Mouse (Mus musculus): ENCODE results near the gene Pex7. TPM values are rescaled to one million over a fixed set of nuclear protein-coding genes. Genes with fewer than 3 reads are reported as not detected.
A peak's percentile ranks its signal among the peaks of the same experiment; 100 is the strongest.

The Pex7 gene
- 10 to 100 TPM; 23.3 to 23.7 TPM for total RNA-seq (2021)

DNA sequence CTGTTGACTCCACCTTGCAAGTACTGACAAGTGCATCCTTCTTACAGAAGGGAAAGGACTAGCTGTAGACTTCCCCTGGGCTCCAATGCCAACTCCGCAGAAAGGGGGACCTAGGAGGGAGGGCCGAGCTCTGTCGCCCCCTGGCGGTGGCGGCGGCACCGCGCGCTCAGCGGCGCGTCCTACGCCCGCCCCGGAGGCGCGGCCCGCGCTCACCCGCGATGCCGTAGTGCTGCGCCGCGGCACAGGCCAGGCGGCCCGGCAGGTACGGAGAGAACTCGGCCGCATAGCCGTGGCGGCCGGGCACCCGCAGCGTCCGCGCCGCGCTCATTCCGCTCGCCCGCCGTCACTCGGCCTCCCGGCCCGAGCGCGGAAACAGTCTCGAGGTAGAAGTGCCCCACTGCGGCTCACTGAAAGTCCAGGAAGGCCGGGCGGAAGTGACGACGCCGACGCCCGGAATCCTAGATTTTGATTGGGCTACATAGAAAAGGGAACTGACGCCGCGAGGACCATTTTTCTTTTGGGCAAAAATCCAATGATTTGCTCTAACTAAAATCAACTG is at the start of gene Pex7:
Gene Pex7 (minus strand): TSS at position 444 of the 559 bp plus-strand sequence.
- intact Hi-C loops (cut with DNase I) = loop anchor here (5.0 kb wide), 2 partner anchors 665 to 990 kb away; no protein-coding TSS in a partner anchor
- DNase-seq = peak; percentile 94 to 95

DNA sequence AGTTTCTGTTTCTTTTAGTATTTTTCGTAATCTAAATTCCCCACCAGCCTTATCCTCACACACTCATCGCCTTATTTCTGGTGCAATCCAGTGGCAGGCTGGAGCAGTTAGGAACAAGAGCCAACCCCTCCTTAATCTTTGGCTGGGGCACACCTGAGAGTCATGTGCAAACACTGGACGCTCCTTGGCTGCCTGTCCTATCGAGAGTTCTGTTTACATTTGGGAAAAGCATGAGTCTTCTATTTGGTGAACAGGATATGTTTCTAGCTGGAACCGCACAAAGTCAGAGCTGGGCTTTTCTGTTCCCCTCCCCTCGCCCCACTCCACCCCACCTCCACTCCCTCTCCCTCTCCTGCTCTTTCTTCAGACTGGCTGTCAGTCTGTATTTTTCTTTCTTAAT is 49.3 kb upstream of the Pex7 start:
- peak in 1 of 2 experiments; percentile 45 for DNase-seq
- intact Hi-C loops (cut with DNase I) = no loop called here

DNA sequence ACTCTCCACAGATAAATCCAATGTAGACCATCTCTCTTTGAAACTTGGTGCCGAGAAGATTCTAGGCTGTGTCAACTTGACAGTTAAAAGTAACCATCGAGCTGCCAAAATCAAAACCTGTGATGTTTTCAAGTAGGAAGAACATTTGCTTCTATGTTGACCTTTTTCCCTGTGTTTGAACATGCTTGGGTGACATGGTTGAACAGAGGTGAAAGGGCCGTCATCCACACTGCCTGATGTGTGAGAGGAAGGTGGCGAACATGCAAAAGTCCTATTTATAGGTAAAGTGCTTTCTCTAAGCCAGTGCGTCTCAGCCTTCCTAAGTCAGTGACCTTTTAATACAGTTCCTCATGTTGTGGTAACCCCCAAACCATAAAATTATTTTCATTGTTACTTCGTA is 48.3 kb upstream of the Pex7 start:
- intact Hi-C loops (cut with DNase I) = no loop called here
- DNase-seq = no peak

DNA sequence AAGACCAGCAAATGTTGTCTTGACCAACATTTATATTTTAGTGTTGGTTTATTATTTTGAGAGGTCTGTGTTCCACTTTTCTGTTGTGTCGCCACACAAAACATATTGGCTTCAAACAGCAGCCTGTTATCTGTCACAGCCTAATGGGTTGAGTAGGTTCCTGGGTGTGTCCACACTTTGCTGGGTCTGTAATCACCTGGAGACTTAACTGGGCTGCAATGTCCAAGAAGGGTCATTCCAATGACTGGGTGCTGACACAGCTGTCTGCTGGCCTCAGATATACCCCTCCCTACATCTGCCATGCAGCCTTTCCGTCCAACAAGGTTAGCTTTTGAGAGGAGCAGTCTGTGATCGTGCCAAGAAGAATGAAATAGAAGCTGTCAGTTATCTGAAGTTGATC is 47.1 kb upstream of the Pex7 start:
- intact Hi-C loops (cut with DNase I) = no loop called here
- DNase-seq = no peak

DNA sequence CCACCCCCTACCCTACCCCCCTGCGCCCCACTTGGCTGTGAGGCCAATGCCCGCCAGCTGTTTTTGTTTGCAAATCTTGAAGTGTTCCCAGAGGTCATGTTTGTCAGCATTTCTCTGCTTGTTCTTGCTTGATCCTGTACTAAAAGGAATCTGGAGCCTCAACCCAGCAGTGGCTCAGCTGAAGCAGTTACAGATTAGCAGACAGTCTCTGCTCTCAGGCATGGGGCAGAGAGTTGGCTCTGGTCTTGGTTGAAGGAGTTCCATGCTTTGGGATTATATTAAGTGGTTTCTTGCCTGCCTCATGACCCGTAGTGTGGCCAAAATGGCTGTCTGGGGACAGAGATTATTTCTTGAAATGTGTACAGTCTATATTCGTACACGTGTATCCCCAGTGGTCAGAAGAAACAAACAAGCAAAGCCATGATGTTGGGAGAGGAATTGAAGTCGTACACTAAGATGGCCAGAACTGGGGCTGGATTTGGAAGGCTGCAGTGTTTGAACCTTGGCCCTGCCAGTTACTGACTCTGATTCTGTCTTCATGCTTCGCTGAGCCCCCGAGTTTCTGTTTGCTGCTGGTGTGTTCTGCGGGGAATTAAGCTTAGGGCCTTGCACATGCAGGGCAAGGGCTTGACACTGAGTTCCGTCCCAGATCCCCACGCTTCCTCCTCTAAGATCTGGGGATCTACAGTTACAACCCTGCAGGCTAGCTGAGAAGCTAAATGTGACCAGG is 45.7 kb upstream of the Pex7 start:
- intact Hi-C loops (cut with DNase I) = no loop called here
- no peak for DNase-seq

DNA sequence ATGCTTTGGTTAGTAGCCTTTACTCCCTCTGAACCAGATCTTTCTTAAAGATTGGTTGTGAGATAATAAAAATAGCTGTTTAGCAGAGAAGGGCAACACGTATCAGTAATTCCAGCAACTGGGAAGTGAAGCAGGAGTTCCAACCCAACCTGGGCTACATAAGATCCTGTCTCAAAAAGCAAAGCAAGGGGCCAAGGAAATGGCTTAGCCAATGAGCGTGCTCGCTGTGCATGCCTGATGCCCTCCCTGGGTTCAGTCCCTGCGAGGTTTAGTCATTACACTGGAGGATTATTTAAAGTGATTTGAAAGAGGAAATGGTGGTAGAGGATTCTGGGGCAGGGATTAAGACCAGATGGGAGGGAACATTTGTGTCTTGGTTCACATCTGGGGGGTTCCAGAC is 41.6 kb upstream of the Pex7 start:
- DNase-seq = no peak
- intact Hi-C loops (cut with DNase I) = no loop called here

DNA sequence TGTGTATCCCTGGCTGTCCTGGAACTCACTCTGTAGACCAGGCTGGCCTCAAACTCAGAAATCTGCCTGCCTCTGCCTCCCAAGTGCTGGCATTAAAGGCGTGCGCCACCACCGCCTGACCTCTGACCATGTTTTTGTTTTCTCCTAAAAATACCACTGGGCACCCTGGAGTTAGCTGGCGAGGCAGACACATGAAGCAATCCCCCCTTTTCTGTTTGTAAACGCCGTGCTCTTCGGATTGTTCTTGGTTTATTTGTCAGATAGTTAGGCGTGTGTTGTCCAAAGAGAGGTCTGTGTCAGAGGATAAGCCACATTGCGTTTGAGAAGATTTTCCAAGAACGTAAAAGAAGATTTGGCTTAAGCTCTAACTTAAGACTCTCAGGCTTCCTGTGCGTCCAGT is 40.9 kb upstream of the Pex7 start:
- intact Hi-C loops (cut with DNase I) = no loop called here
- no peak for DNase-seq

DNA sequence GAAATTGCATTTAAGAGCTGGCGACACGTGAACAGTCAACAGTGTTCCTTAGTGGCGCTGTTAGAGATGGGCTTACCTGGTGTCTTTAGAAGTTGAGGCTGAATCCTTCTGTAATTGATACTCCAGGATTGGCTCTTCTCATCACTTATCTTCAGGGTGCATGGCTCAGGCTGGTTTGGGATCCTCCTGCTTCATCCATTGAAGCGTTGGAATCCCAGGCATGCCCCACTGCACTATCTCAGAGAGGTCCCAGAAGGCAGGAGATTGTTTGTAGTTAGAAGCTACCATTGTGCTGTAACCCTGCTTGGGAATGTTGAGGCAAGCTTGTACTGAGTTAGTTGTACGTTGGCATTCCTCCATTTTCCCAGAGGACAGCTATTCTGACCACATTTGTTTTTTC is 40.4 kb upstream of the Pex7 start:
- no peak for DNase-seq
- intact Hi-C loops (cut with DNase I) = no loop called here

DNA sequence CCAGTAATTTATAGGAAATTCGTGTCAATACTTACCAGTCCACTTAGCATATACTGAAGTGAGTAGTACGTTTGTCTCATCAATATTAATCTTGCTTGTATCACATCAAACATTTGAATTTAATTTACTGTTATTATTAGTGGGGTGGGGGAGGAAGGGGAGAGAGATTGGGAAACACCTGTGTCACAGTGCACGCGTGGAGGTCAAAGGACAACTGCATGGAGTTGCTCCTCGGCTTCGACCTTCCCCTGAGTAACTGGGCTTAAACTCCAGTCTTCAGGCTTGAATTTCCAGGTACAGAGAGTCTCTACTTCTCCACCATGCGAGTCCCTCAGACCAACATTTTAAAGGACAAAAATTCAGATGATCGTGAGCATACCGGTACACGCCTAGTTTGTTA is 40.0 kb upstream of the Pex7 start:
- intact Hi-C loops (cut with DNase I) = no loop called here
- DNase-seq = no peak

DNA sequence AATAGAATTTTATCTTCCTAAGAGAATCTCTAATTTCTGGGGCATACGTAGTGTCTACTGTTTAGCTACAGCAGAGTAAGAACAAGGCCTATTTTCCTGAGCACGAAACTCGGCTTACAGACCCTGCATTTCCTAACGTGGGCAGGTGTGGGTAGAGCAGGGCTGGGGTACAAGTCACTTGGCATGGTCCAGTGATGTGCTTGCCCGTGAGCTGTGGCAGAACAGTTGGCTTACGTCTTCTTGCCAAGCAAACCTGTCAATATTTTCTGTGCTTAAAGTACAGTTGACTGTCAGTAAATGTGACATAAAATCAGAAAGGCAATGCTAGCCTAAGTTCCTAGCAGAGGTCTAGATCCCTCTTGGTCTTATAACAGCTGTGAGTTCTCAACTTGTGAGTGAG is 39.2 kb upstream of the Pex7 start:
- no peak for DNase-seq
- intact Hi-C loops (cut with DNase I) = no loop called here

DNA sequence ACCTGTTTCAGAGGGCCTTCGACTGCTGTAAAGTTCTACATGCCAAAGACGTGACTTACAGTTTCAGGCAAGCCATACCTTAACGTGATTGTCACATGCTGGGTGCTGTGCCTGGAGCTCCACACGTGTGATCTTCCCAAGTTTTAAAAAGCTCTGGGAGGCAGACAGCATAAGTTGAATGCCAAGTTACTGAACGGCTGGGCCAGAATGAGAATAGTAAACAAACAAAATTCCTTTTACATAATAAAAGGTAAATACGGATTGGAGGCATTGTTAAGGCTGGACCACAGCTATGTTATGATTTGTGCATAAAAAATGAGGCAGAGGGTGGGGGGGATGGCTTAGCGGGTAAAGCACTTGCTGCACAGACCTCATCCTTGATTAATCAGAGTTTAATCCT is 38.2 kb upstream of the Pex7 start:
- intact Hi-C loops (cut with DNase I) = no loop called here
- no peak for DNase-seq

DNA sequence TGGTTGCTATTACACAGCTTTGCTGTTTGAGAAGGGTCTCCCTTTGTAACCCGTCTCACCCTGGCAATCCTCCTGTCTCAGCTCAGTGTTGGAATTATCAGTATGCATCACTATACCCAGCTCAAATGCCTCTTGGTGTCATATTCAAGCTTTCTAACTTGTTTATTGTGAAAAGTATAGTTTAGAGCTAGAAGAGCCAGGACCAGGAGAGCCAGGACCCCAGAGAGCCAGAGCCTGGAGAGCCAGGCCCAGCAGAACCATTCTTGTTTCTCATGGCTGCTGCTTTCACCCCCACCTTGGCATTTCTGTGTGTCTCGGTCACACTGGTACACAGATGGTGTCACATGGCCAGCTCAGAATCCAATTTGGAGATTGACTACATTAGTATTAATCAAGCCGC is 35.1 kb upstream of the Pex7 start:
- DNase-seq = no peak
- intact Hi-C loops (cut with DNase I) = no loop called here

DNA sequence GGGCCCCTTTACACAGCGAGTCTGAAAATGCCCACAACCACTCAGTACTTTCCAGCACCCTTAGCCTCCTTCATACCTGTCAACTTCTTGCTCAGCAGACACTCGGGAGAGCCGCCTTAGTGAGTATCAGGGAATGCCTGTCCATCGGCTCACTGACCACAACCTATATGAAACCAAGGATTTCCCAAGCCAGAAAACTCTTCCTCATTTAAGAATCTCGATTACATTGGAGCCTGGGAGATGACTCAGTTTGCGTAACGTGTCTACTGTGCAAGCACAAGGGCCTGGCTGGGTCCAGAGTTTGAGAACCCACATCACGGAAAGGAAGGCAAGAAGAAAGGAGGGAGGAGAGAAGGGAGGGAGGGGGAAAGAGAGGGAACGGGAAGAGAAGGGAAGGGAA is 34.4 kb upstream of the Pex7 start:
- intact Hi-C loops (cut with DNase I) = no loop called here

DNA sequence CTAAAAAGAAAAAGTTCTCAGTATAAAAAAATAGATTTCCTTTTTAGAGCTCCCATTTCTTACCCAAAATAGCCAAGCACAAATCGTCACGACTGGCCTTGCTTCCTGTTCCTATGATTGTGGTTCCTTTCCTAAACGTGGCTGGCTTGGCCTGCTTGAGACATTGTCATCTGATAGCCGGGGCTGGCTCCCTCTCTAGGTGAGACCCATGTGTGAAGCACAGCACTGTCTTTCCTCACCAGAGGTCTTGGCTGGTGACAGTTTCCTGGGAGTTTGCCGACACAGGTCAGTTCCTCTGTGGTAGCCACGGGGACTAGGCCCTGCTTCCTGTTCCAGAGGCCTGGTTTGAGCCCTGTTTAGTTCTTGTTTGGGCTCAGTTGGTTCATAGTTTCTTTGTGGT is 33.6 kb upstream of the Pex7 start:
- peak; percentile 82 to 86 for DNase-seq
- intact Hi-C loops (cut with DNase I) = no loop called here

More for the DNA sequence above, 34.4 kb upstream of the Pex7 start:
- no peak for DNase-seq

DNA sequence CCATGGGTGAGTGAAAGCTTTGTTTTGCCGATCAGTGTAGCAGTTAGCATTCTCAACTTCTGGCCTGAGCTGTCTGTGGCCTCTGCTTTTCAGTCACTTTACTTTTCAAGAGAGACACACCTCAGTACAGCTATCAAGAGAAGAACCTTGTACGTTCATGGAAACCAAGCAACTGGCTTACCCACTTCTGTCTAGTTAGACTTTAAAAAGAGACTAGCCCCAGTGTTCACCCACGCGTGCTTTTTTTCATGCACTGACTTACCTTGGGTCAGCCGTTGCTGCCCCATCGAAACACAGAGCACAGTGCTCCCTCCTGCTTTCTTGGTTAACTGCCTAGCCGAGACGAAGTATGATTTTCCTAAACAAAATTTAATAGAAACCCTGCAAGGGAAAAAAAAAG is 33.1 kb upstream of the Pex7 start:
- intact Hi-C loops (cut with DNase I) = no loop called here
- no peak for DNase-seq

DNA sequence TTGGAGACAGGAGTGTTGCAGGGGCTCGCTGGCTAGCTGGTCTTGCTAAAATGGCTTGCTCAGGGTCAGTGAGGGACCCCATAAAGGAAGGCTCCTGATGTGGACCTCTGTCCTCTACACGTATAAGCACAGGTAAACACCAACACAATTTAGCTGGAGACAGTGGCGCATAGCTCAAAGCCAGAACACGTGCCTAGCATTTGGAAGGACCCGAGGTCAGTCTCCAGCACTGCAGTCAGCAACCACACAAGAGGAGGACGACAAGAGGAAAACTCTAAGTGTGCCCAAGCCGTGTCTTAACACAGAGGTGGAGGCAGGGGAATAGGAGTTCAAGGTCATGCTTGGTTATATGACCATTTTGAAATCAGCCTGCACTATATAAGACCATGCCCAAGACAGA is 32.6 kb upstream of the Pex7 start:
- intact Hi-C loops (cut with DNase I) = no loop called here
- no peak for DNase-seq

DNA sequence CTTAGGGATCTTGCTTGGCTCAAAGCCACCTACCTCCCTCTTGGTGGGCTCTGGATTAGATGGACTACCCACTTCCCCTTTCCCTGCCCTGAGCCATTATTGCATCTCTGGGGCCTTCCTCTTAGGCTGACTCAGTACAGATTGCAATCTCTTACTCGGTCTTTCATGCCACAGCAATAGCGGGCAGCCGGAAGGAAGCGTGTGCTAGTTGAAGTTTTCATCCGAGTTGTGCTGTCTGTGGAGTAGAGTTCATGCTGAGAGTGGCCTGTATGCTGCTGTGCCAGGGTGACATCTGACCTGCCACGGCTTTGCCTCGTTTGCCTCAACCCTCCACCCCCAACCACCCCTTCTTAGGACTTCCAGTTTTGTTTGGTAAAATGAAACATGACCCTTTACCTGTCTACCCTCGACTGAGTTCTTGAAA is 31.8 kb upstream of the Pex7 start:
- no peak for DNase-seq
- intact Hi-C loops (cut with DNase I) = no loop called here

DNA sequence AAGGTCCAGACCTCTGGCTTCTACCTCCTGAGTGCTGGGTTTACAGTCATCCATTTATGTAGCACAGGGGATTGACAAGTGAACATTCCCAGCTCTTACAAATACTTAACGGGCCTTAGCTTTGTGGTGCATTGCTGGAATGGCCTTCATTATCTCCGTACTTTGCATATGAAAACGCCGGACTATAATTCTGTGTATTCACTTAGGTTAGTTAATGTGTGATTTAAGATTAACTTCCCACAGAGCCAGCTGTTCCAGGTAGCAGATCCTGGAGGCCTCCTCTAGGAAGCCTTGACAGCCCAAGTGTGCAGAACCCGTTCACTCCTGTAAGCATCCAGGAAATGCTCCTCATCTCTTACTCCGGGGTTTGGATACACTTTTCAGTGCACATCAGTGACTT is 31.2 kb upstream of the Pex7 start:
- DNase-seq = no peak
- intact Hi-C loops (cut with DNase I) = no loop called here

DNA sequence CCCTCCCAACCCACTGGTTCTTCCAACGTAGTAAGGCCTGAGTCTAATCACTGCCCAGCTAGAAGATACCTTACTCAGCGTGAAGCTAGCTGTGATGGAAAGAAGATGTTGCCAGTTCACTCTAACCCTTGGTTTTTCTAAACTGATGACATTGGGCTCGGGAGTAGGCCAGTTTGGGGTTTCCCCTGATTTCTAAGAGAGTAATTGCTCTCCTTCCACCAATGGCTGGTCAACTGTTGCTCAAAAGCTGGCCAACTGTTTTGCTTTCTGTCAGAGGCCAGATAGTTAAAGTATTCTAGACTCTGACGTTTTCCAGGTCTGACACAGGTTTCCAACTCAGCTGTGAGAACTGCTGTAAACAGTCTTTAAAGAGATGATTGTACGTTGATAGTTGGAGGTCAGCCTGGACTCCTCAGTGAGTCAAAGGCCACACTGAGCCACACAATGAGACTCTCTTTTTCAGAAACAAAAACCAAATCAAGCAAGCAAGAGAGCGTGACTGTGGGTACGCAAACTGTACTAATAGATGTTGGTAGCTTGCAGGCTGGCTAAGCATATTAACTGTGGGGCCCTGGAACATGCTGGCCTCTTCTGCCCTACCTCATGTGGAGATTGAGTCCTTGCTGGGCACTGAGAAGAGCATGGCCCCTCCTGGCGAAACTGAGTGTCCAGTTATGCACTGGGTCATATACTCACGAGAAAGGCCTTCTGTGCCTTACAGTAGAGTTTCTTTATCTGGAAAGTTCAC is 29.6 kb upstream of the Pex7 start:
- DNase-seq = no peak
- intact Hi-C loops (cut with DNase I) = no loop called here

DNA sequence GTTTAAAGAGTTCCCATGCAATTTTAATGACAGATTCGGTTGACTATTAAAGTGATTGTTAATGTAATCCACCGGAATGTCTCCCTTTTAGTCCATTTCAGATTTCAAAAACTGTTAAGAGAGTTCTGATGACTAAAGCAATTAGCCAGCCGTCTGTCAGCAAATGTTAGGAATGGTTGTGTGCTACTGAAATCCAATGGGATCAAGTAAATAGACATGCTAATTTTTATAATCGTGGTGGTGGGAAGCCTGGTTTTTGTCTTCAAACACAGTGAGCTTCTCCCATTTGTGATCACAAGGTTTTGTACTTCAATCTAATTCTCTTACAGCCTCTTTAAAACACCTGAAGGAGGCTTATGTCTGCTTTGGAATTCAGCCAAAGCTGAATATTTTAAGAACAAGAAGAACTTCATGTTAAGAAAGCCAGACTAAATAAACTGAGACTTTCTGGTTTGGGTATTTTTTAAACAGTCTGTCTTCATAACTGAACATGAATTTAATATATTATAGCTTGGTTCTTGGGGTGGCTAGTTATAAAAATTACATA is 28.4 kb upstream of the Pex7 start:
- no peak for DNase-seq
- intact Hi-C loops (cut with DNase I) = loop anchor here (2.0 kb wide), 1 partner anchor 189 kb away; no protein-coding TSS in a partner anchor

DNA sequence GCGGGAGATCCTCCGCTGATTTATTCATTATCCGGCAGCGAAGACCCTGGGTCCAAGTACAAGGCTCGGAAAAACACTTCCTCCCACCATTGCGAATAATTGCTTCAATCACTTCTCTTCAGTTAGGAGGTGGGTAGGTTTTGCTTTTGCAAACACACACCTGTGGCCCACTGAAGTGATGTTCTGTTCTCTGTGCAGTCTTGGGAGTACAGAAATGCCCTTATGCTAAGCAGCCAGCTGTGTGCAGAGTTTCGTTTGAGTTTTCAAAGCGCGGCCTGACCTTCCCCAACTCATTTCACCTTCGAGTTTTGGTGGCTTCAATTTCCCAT is 27.8 kb upstream of the Pex7 start:
- intact Hi-C loops (cut with DNase I) = loop anchor here (2.0 kb wide), 1 partner anchor 190 kb away; no protein-coding TSS in a partner anchor
- no peak for DNase-seq
